ENCODE assay signal across 18 mouse cellular contexts in genomic region chr19:3730781-3731646, GRCm38 (mm10). TPM values are rescaled to one million over a fixed set of nuclear protein-coding genes. Genes with fewer than 3 reads are reported as not detected.
DNase-seq lines count a peak whose midpoint lies in the region; ATAC-seq lines count a peak whose summit lies in the region.
"Had no signal": no experiment of that assay in that cellular context is flagged by ENCODE, and none has a peak within 500 bp of the region (broad histone marks: within the 10 kb centered on the region; RNA-seq: fewer than 3 reads in every experiment).

No protein-coding gene starts in this region.

- no peaks in the 10 kb centered on the region for H3K9me3 ChIP-seq in heart, embryonic 11.5 days (replicated peaks; ENCODE audit: control insufficient read depth, low read length)
- no peaks in the 10 kb centered on the region for H3K9me3 ChIP-seq in liver, embryonic 11.5 days (ENCODE audit: control insufficient read depth, low read length)
- H3K9me3 ChIP-seq: forebrain, embryonic 13.5 days; heart, embryonic 15.5 days; hindbrain, embryonic 10.5 days had no signal

- no peaks in the 10 kb centered on the region for H3K4me1 ChIP-seq in heart, embryonic 11.5 days (ENCODE audit: control insufficient read depth, insufficient read depth, low read length)
- no peaks in the 10 kb centered on the region for H3K4me1 ChIP-seq in liver, embryonic 11.5 days (replicated peaks; ENCODE audit: control insufficient read depth, insufficient read depth, low read length)
- H3K4me1 ChIP-seq: forebrain, embryonic 13.5 days; heart, embryonic 15.5 days; hindbrain, embryonic 10.5 days had no signal

- peak; percentile 27 for DNase-seq in 416B (ENCODE audit: low read depth)
- DNase-seq in B cell, adult 2 months, result peak; percentile 57 to 58
- DNase-seq in thymus, postnatal 0 days (ENCODE audit: low spot score), result peak; percentile 58
- no peak for DNase-seq in gastrocnemius, postnatal 10 days
- no peak for DNase-seq in liver, embryonic 11.5 days (ENCODE audit: low spot score)
- DNase-seq: adrenal gland, adult 2 months; cerebellum, adult 8-10 months; gastrocnemius, postnatal 14 days; heart, adult 18-20 months; kidney, adult 11 months; right cerebral cortex, adult 18-20 months had no signal

- no peak overlapping the region for H3K27ac ChIP-seq in heart, embryonic 11.5 days (ENCODE audit: low read depth, low read length)
- H3K27ac ChIP-seq in liver, embryonic 11.5 days (ENCODE audit: low read depth, low read length), result no peak overlapping the region
- H3K27ac ChIP-seq: forebrain, embryonic 13.5 days; heart, embryonic 15.5 days; hindbrain, embryonic 10.5 days had no signal

- ATAC-seq in hematopoietic stem cell, adult 5-6 weeks (replicated peaks in 1 of 2; ENCODE audit: insufficient read depth in 1 of 2, low FRiP score in 2 of 2, low TSS enrichment in 1 of 2, low read depth in 1 of 2, poor library complexity in 2 of 2, severe bottlenecking in 2 of 2), result peak; percentile 59 to 60
- ATAC-seq in heart, embryonic 11.5 days (replicated peaks; ENCODE audit: insufficient number of reproducible peaks, low FRiP score, low TSS enrichment), result no peak
- no peak for ATAC-seq in liver, embryonic 11.5 days (replicated peaks; ENCODE audit: low FRiP score)
- ATAC-seq: forebrain, embryonic 13.5 days; lung, postnatal 0 days had no signal

- no peaks in the 10 kb centered on the region for H3K27me3 ChIP-seq in heart, embryonic 11.5 days (ENCODE audit: control insufficient read depth, insufficient read depth, low read length)
- H3K27me3 ChIP-seq in liver, embryonic 11.5 days (replicated peaks; ENCODE audit: control insufficient read depth, insufficient read depth, low read length), result no peaks in the 10 kb centered on the region
- H3K27me3 ChIP-seq: CH12.LX; forebrain, embryonic 13.5 days; heart, embryonic 15.5 days had no signal

- H3K4me2 ChIP-seq in heart, embryonic 11.5 days, result no peak overlapping the region
- H3K4me2 ChIP-seq in liver, embryonic 11.5 days, result no peak overlapping the region
- H3K4me2 ChIP-seq: forebrain, embryonic 13.5 days; heart, embryonic 15.5 days had no signal

- no peak overlapping the region for H3K4me3 ChIP-seq in heart, embryonic 11.5 days (ENCODE audit: low read depth, low read length)
- no peak overlapping the region for H3K4me3 ChIP-seq in liver, embryonic 11.5 days (ENCODE audit: low read depth, low read length)
- H3K4me3 ChIP-seq: forebrain, embryonic 13.5 days; heart, embryonic 15.5 days; hindbrain, embryonic 10.5 days had no signal

- WGBS in heart, embryonic 11.5 days (ENCODE audit: insufficient replicate concordance), result 69% methylated on average over 7 of the region's 7 CpGs
- WGBS in liver, embryonic 11.5 days, result 74% methylated on average over 7 of the region's 7 CpGs

- H3K36me3 ChIP-seq in heart, embryonic 11.5 days (ENCODE audit: control insufficient read depth, insufficient read depth, low read length), result no peaks in the 10 kb centered on the region
- no peaks in the 10 kb centered on the region for H3K36me3 ChIP-seq in liver, embryonic 11.5 days (ENCODE audit: control insufficient read depth, insufficient read depth, low read length)
- H3K36me3 ChIP-seq: heart, embryonic 15.5 days; hindbrain, embryonic 10.5 days had no signal

- H3K9ac ChIP-seq in heart, embryonic 11.5 days (ENCODE audit: low read depth, low read length), result no peak overlapping the region
- H3K9ac ChIP-seq in liver, embryonic 11.5 days (ENCODE audit: low read depth, low read length), result no peak overlapping the region
- H3K9ac ChIP-seq: forebrain, embryonic 13.5 days; heart, embryonic 15.5 days had no signal

RNA-seq across cellular contexts. Expression of gene 1810055G02Rik, which starts 22.9 kb away (rescaled TPM):
- total RNA-seq in hematopoietic stem cell, adult 5-6 weeks (2017), result 4.6 and 6.1 TPM in 2 replicates
- polyA plus RNA-seq in thymus, postnatal 0 days (2015; fragmentation: Nextera tagmentation; extraction: Ambion mirVana), result 6.8 and 8.6 TPM in 2 replicates
- total RNA-seq in gastrocnemius, postnatal 10 days (2021), result 10 to 100 TPM; 19.5 to 26.6 TPM
- 30.3 and 33.6 TPM in 2 replicates for polyA plus RNA-seq in heart, embryonic 11.5 days (2014; fragmentation: Nextera tagmentation; extraction: Ambion mirVana)
- 27.9 and 31.3 TPM in 2 replicates for polyA plus RNA-seq in liver, embryonic 11.5 days (2014; fragmentation: Nextera tagmentation; extraction: Ambion mirVana)

RNA-seq across cellular contexts. Expression of gene Kmt5b, which starts 36.2 kb away (rescaled TPM):
- total RNA-seq in hematopoietic stem cell, adult 5-6 weeks (2017), result 75.8 and 85.8 TPM in 2 replicates
- 24.7 and 31.1 TPM in 2 replicates for polyA plus RNA-seq in thymus, postnatal 0 days (2015; fragmentation: Nextera tagmentation; extraction: Ambion mirVana)
- 10 to 100 TPM; 25.0 to 32.5 TPM for total RNA-seq in gastrocnemius, postnatal 10 days (2021)
- 22.2 and 27.6 TPM in 2 replicates for polyA plus RNA-seq in heart, embryonic 11.5 days (2014; fragmentation: Nextera tagmentation; extraction: Ambion mirVana)
- 17.8 and 17.9 TPM in 2 replicates for polyA plus RNA-seq in liver, embryonic 11.5 days (2014; fragmentation: Nextera tagmentation; extraction: Ambion mirVana)

RNA-seq across cellular contexts. Expression of gene Lrp5, which starts 44.6 kb away (rescaled TPM):
- 22.0 and 24.0 TPM in 2 replicates for total RNA-seq in hematopoietic stem cell, adult 5-6 weeks (2017)
- polyA plus RNA-seq in thymus, postnatal 0 days (2015; fragmentation: Nextera tagmentation; extraction: Ambion mirVana), result 1.6 and 2.1 TPM in 2 replicates
- total RNA-seq in gastrocnemius, postnatal 10 days (2021), result 10 to 100 TPM; 40.7 to 44.1 TPM
- 4.6 and 5.3 TPM in 2 replicates for polyA plus RNA-seq in heart, embryonic 11.5 days (2014; fragmentation: Nextera tagmentation; extraction: Ambion mirVana)
- polyA plus RNA-seq in liver, embryonic 11.5 days (2014; fragmentation: Nextera tagmentation; extraction: Ambion mirVana), result 5.4 and 6.3 TPM in 2 replicates

Comparison
In these comparisons a context has a peak if more than half of its experiments do, and no peak if none do; other contexts are left out.
1. DNase-seq: peak in 416B (single experiment), B cell, adult 2 months (2 of 2) and thymus, postnatal 0 days (single experiment); none in gastrocnemius, postnatal 10 days (single experiment) and liver, embryonic 11.5 days (single experiment).
2. ATAC-seq: peak in hematopoietic stem cell, adult 5-6 weeks (2 of 2); none in heart, embryonic 11.5 days (single experiment) and liver, embryonic 11.5 days (single experiment).